Comparison of ENCODE assay signal across 8 mouse cellular contexts in genomic region chr5:35189113-35189797, GRCm38 (mm10).
DNase-seq lines count a peak whose midpoint lies in the region; ATAC-seq lines count a peak whose summit lies in the region.

No protein-coding gene starts in this region.

- no peak overlapping the region for H3K4me2 ChIP-seq in forebrain, embryonic 14.5 days (ENCODE audit: low read length)
- H3K4me2 ChIP-seq in forebrain, embryonic 12.5 days = no peak overlapping the region

- no peaks in the 10 kb centered on the region for H3K36me3 ChIP-seq in forebrain, embryonic 14.5 days (ENCODE audit: control insufficient read depth, insufficient read depth, low read length)
- no peaks in the 10 kb centered on the region for H3K36me3 ChIP-seq in forebrain, embryonic 12.5 days (replicated peaks)

- no peaks in the 10 kb centered on the region for H3K27me3 ChIP-seq in forebrain, embryonic 14.5 days (replicated peaks; ENCODE audit: control insufficient read depth, insufficient read depth, low read length)
- H3K27me3 ChIP-seq in forebrain, embryonic 12.5 days = no peaks in the 10 kb centered on the region

- DNase-seq in forebrain, embryonic 14.5 days (ENCODE audit: low spot score) = peak; percentile 84
- peak; percentile 97 for DNase-seq in cerebellum, adult 8-10 months
- DNase-seq in gastrocnemius, postnatal 4 days (ENCODE audit: low spot score in 2 of 2) = peak; percentile 43 to 83
- peak; percentile 57 to 73 for DNase-seq in kidney, adult 8-10 months
- DNase-seq in left cerebral cortex, postnatal 25 days (ENCODE audit: low spot score in 2 of 2) = peak; percentile 69 to 81
- peak; percentile 32 for DNase-seq in ovary, postnatal 10 days (ENCODE audit: low spot score)

- H3K27ac ChIP-seq in forebrain, embryonic 14.5 days (ENCODE audit: low read depth, low read length) = peak overlapping the region; percentile 27; the same call in 1 of the 2 replicates
- no peak overlapping the region for H3K27ac ChIP-seq in forebrain, embryonic 12.5 days

- intact Hi-C loops in left cerebral cortex, postnatal 25 days (cut with DNase I) = loop anchor here (5.0 kb wide), 1 partner anchor 143 kb away; no protein-coding TSS in a partner anchor

- 47% methylated on average over 12 of the region's 12 CpGs for WGBS in forebrain, embryonic 14.5 days
- 74% methylated on average over 12 of the region's 12 CpGs for WGBS in forebrain, embryonic 12.5 days

- peak; percentile 78 for ATAC-seq in forebrain, embryonic 14.5 days
- no peak for ATAC-seq in forebrain, embryonic 12.5 days (ENCODE audit: low FRiP score)
- no peak for ATAC-seq in granulocyte monocyte progenitor cell, adult 5-6 weeks (replicated peaks; ENCODE audit: poor library complexity, severe bottlenecking)

- peaks cover 14% of the 10 kb centered on the region for H3K4me1 ChIP-seq in forebrain, embryonic 14.5 days (ENCODE audit: control insufficient read depth, insufficient read depth, low read length)
- H3K4me1 ChIP-seq in forebrain, embryonic 12.5 days = peaks cover 11% of the 10 kb centered on the region; the same call in 1 of the 2 replicates

- H3K9me3 ChIP-seq in forebrain, embryonic 14.5 days (replicated peaks; ENCODE audit: control insufficient read depth, low read length) = no peaks in the 10 kb centered on the region
- H3K9me3 ChIP-seq in forebrain, embryonic 12.5 days = no peaks in the 10 kb centered on the region

- no peak overlapping the region for H3K4me3 ChIP-seq in forebrain, embryonic 14.5 days (ENCODE audit: low read depth, low read length)
- H3K4me3 ChIP-seq in forebrain, embryonic 12.5 days (replicated peaks) = no peak overlapping the region

- 0 out of 2 replicates have a peak overlapping the region, but pooled peaks have one; percentile 1 for H3K9ac ChIP-seq in forebrain, embryonic 14.5 days (ENCODE audit: low read length)
- no peak overlapping the region for H3K9ac ChIP-seq in forebrain, embryonic 12.5 days

Comparison
In these comparisons a context has a peak if more than half of its experiments do, and no peak if none do; other contexts are left out.
1. DNase-seq: peak in every context shown above with its lines; median percentile 97 in cerebellum, adult 8-10 months; 84 in forebrain, embryonic 14.5 days; 75 in left cerebral cortex, postnatal 25 days; 65 in kidney, adult 8-10 months; 63 in gastrocnemius, postnatal 4 days; 32 in ovary, postnatal 10 days.